Mouse (Mus musculus): ENCODE measurements at regions not wholly inside any gene's neighbourhood (a gene's known extent, or its start where the extent isn't known, plus 50 kb on each side); places are given as distances from the start of the nearest gene placed in this dataset.

- H3K4me1 ChIP-seq (ENCODE audit: control insufficient read depth in 1 of 2, insufficient read depth in 2 of 2, low read length in 2 of 2), result no peaks in the 10 kb centered on the region
- no peak for DNase-seq (ENCODE audit: low read depth, low spot score)
- H3K36me3 ChIP-seq (ENCODE audit: control insufficient read depth in 1 of 2, insufficient read depth in 2 of 2, low read length in 2 of 2), result no peaks in the 10 kb centered on the region
- H3K27me3 ChIP-seq (ENCODE audit: control insufficient read depth in 1 of 2, insufficient read depth in 2 of 2, low read length in 2 of 2), result no peaks in the 10 kb centered on the region
- H3K9me3 ChIP-seq (replicated peaks; ENCODE audit: insufficient read depth, low read length), result no peaks in the 10 kb centered on the region
- no peak overlapping the region for H3K9ac ChIP-seq (ENCODE audit: control insufficient read depth, low read depth, low read length, poor library complexity, severe bottlenecking)
- no peak for TF ChIP-seq MEF2A (IDR thresholded peaks at IDR 0.05; ENCODE audit: extremely low read depth, insufficient replicate concordance, low read depth, low read length, poor library complexity, severe bottlenecking)
- no peak overlapping the region for H3K4me3 ChIP-seq (ENCODE audit: control insufficient read depth in 1 of 2, insufficient read depth in 1 of 2, low read depth in 2 of 2, low read length in 2 of 2)
- H3K79me2 ChIP-seq (ENCODE audit: control insufficient read depth, insufficient read depth, low read length, poor library complexity), result no peaks in the 10 kb centered on the region
- H3K27ac ChIP-seq (ENCODE audit: control insufficient read depth, low read depth, low read length), result no peak overlapping the region
Measured at GRCm38 (mm10) chr5:51348256-51348655, 219.3 kb downstream of the Ppargc1a start.

GRCm38 (mm10) chr5:51329142-51329541, 238.4 kb downstream of the Ppargc1a start:
- Histone ChIP-seq H3K4me1 (ENCODE audit: control insufficient read depth in 1 of 2, insufficient read depth in 2 of 2, low read length in 2 of 2) (no peaks in the 10 kb centered on the region), H3K27ac (ENCODE audit: control insufficient read depth, low read depth, low read length) (no peak overlapping the region), H3K27me3 (ENCODE audit: control insufficient read depth in 1 of 2, insufficient read depth in 2 of 2, low read length in 2 of 2) (no peaks in the 10 kb centered on the region), H3K9me3 (replicated peaks; ENCODE audit: insufficient read depth, low read length) (no peaks in the 10 kb centered on the region), H3K36me3 (ENCODE audit: control insufficient read depth in 1 of 2, insufficient read depth in 2 of 2, low read length in 2 of 2) (no peaks in the 10 kb centered on the region), H3K9ac (ENCODE audit: control insufficient read depth, low read depth, low read length, poor library complexity, severe bottlenecking) (no peak overlapping the region), H3K79me2 (ENCODE audit: control insufficient read depth, insufficient read depth, low read length, poor library complexity) (no peaks in the 10 kb centered on the region), H3K4me3 (ENCODE audit: control insufficient read depth in 1 of 2, insufficient read depth in 1 of 2, low read depth in 2 of 2, low read length in 2 of 2) (no peak overlapping the region)
- no peak for DNase-seq (ENCODE audit: low read depth, low spot score)
- TF ChIP-seq MAFK (IDR thresholded peaks at IDR 0.05; ENCODE audit: borderline replicate concordance, low read depth, low read length) (no peak), USF2 (IDR thresholded peaks at IDR 0.05; ENCODE audit: borderline replicate concordance in 1 of 2, insufficient read depth in 1 of 2, low read depth in 1 of 2, low read length in 2 of 2) (no peak), KAT2A (conservative IDR thresholded peaks at IDR 0.05; ENCODE audit: low read depth, low read length) (no peak), ZC3H11A (IDR thresholded peaks at IDR 0.05; ENCODE audit: low read depth, low read length) (no peak), NELFE (IDR thresholded peaks at IDR 0.05; ENCODE audit: low read depth, low read length) (no peak), CHD1 (IDR thresholded peaks at IDR 0.05; ENCODE audit: low read depth, low read length) (no peak), MEF2A (IDR thresholded peaks at IDR 0.05; ENCODE audit: extremely low read depth, insufficient replicate concordance, low read depth, low read length, poor library complexity, severe bottlenecking) (no peak), MAX (IDR thresholded peaks at IDR 0.05; ENCODE audit: low read length) (no peak)

- Histone ChIP-seq H3K27me3 (ENCODE audit: control insufficient read depth in 1 of 2, insufficient read depth in 2 of 2, low read length in 2 of 2) (no peaks in the 10 kb centered on the region), H3K9me3 (replicated peaks; ENCODE audit: insufficient read depth, low read length) (no peaks in the 10 kb centered on the region), H3K36me3 (ENCODE audit: control insufficient read depth in 1 of 2, insufficient read depth in 2 of 2, low read length in 2 of 2) (no peaks in the 10 kb centered on the region), H3K9ac (ENCODE audit: control insufficient read depth, low read depth, low read length, poor library complexity, severe bottlenecking) (no peak overlapping the region), H3K4me3 (ENCODE audit: control insufficient read depth in 1 of 2, insufficient read depth in 1 of 2, low read depth in 2 of 2, low read length in 2 of 2) (no peak overlapping the region), H3K27ac (ENCODE audit: control insufficient read depth, low read depth, low read length) (no peak overlapping the region), H3K4me1 (ENCODE audit: control insufficient read depth in 1 of 2, insufficient read depth in 2 of 2, low read length in 2 of 2) (no peaks in the 10 kb centered on the region), H3K79me2 (ENCODE audit: control insufficient read depth, insufficient read depth, low read length, poor library complexity) (no peaks in the 10 kb centered on the region)
- TF ChIP-seq POLR2AphosphoS5 (IDR thresholded peaks at IDR 0.05; ENCODE audit: borderline replicate concordance, low read depth, low read length), result no peak
- TF ChIP-seq CHD1 (IDR thresholded peaks at IDR 0.05; ENCODE audit: low read depth, low read length), result no peak
- no peak for TF ChIP-seq EP300 (IDR thresholded peaks at IDR 0.05; ENCODE audit: low read depth in 1 of 2, low read length in 2 of 2)
- no peak for TF ChIP-seq UBTF (IDR thresholded peaks at IDR 0.05; ENCODE audit: borderline replicate concordance, insufficient read depth, low read depth, low read length)
- TF ChIP-seq GABPA (IDR thresholded peaks at IDR 0.05; ENCODE audit: low read depth, low read length), result no peak
- no peak for TF ChIP-seq ZKSCAN1 (IDR thresholded peaks at IDR 0.05; ENCODE audit: low read depth, low read length)
- no peak for TF ChIP-seq MXI1 (IDR thresholded peaks at IDR 0.05; ENCODE audit: low read depth, low read length)
- TF ChIP-seq TCF12 (IDR thresholded peaks at IDR 0.05; ENCODE audit: low read depth, low read length), result no peak
- TF ChIP-seq ELF1 (IDR thresholded peaks at IDR 0.05; ENCODE audit: low read depth, low read length), result no peak
- no peak for TF ChIP-seq ZNF384 (IDR thresholded peaks at IDR 0.05; ENCODE audit: low read depth, low read length)
- no peak for DNase-seq (ENCODE audit: low read depth, low spot score)
Measured at GRCm38 (mm10) chr5:51289191-51289590, 278.3 kb downstream of the Ppargc1a start.
